Mouse (Mus musculus) adrenal gland, adult 2 months (tissue): Measurements from ENCODE around the gene Tcf7l2. TPM values are rescaled to one million over a fixed set of nuclear protein-coding genes. Genes with fewer than 3 reads are reported as not detected.
A peak's percentile ranks its signal among the peaks of the same experiment; 100 is the strongest.

Source experiments
- DNase-seq: peaks from one replicate; pipeline ENCODE4 v3.0.0; 2021
- polyA plus RNA-seq: library from polyadenylated mRNA; depleted of rRNA; stranded (reverse); fragments of >200 nt; gene quantifications from 2 replicates; pipeline ENCODE4 v1.2.3, GENCODE M21; 2012
- total RNA-seq, 2 experiments: library from RNA; stranded (reverse); gene quantifications; 2 replicates each; pipeline ENCODE4 v1.2.3; 2021

The Tcf7l2 gene
- total and polyA plus RNA-seq, 3 experiments = 19.0 to 24.2 (median 22.6) TPM

- no peak for DNase-seq
Observed at GRCm38 (mm10) chr19:55729376-55729775, 12.2 kb upstream of the Tcf7l2 start.

GRCm38 (mm10) chr19:55732499-55732898 lies 9.1 kb upstream of the Tcf7l2 start:
- no peak for DNase-seq

GRCm38 (mm10) chr19:55732994-55733393 lies 8.6 kb upstream of the Tcf7l2 start:
- DNase-seq = peak; percentile 23

- DNase-seq = no peak
Observed at GRCm38 (mm10) chr19:55736016-55736415, 5.6 kb upstream of the Tcf7l2 start.

DNA sequence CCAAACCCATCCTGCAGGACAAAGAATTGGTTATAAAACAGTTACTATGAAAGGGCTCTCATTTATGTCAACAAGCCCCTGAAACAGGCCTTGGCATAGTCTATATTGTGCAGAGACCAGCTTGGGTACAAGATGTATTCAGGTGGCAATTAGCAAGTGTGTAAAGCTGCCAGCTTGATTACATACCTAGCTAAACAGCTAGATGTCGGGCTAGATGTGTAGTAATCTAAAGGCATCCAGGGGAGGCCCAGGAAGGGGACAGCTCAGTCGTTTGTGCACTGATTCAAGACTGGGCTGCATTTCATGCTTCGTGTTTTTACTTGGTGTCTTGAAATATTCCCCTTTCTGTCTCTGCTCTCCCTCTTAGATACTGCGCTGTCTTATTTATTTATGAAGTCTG lies 1.9 kb upstream of the Tcf7l2 start:
- no peak for DNase-seq

- DNase-seq = no peak
Observed at GRCm38 (mm10) chr19:55740753-55741438, 724 bp upstream of the Tcf7l2 start.

GRCm38 (mm10) chr19:55742386-55743000 lies 873 bp downstream of the Tcf7l2 start:
- DNase-seq = peak; percentile 79

DNA sequence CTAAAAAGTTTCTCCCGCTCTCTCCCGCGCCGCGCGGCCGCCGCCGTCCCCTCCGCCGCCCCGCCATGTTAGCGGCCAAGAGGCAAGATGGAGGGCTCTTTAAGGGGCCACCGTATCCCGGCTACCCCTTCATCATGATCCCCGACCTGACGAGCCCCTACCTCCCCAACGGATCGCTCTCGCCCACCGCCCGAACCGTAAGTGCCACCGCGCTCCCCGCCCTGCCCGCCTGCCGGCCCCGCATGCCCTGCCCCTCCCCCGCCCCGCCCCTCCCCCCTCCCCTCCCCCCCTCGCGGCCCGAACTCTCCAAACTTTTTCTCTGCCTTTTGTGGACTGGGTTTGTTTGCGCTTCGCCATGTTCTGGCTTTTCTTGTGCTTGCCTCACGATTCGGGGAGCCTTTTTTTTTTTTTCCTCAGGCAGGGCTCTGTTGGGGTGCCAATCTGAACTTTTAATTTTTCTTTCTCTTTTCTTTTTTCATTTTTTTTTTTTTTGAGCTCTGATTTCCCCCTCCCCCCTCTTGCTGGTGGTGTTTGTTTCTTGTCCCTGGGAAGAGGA lies 1.5 kb downstream of the Tcf7l2 start:
- peak; percentile 77 for DNase-seq

GRCm38 (mm10) chr19:55743557-55744441 lies 2.2 kb downstream of the Tcf7l2 start:
- peak; percentile 83 for DNase-seq

DNA sequence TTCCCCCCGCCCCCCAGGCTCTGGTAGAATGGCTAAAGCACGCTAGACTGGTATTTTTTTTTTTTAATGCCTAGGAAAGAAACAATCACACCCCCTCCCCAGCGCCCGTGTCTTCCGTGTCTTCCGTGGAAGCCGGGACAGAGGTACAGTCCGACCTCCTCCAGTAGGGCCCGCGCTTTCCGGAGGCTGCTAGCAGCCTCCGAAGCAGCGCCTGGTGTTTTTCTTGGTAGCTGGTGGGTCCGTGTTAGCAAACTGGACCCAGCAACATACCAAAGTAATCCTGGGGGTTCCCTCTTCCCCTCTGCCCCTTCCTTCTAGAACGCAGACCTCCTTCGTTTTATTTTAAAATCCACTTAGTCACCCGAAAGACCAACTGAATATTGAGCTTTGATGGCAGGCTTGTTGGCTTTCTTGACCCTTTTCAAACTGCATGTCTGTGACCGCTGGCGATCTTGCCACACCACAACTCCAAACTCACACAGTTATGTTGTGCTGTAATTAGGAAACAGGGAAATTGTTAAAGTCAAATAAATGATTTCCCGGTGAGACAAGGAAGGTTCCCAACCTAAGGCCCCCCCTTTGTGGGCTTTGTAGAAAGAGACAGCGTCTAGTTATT lies 3.1 kb downstream of the Tcf7l2 start:
- DNase-seq = peak; percentile 30

DNA sequence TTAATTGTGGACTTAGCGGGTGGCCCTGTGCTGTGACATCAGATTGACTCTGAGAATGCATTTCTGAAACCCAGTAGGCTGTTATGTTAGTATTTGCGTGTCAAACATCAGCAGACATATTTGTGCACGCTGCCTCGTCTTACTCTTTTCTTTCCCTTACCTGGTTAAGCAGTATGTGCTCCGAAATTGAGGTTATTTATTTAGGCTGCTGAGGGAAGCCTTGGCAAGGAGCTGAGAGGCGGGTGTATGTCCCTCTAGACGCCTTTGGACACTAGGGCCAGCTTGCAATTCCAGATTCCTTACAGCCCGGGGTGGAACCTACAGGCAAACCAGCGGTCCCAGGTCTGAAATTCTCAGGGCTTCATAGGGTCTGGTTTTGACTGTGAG lies 3.6 kb downstream of the Tcf7l2 start:
- DNase-seq = no peak

DNA sequence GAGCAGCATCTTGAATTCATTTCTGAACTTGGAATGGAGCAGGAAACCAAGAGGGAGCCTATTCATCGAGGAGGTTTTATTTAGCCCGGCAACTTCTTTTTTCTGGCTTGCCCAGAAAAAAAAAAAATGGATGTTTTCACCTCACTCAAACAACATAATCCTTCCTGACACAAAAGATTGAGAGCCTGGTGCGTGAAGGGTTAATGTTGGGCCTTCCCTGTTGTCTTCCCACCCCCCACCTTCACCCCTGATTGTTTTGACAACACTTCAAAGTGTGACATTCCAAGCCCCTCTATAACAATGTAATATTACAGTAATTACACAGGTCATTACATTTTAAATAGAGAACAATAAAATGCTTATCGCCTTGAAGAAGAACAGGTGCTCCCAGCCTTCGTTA lies 4.6 kb downstream of the Tcf7l2 start:
- DNase-seq = no peak

DNA sequence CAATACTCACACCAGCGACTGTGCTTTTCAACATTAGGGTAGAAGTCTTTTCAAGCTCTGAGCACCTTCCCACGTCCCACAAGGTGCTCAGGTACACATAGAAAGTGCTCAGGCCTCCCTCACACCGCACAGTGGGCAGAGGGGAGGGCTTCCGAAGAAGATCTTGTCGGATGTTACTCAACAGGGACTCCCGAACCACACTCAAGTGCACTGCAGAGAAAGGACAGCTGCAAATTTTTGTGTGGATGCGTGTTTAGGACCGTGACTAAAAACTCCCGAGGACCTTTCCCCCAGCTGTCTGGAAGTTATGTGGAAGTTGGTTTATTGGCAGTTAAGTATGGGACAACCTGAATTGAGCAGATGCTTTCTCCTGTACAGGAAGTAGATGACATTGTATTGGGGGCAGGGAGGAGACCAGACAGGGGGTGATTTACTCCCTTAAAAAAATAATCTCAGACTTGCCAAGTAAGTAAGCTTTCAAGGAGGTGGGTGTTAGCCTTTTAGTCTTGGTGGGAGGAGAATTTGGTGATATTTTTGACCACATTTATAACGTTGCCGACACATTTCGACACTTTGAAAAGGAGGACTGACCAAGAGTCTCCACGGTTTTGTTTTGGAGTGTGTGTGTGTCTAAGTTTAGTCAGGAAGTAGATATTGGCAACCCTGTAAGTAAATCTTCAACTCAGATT lies 5.8 kb downstream of the Tcf7l2 start:
- DNase-seq = no peak

DNA sequence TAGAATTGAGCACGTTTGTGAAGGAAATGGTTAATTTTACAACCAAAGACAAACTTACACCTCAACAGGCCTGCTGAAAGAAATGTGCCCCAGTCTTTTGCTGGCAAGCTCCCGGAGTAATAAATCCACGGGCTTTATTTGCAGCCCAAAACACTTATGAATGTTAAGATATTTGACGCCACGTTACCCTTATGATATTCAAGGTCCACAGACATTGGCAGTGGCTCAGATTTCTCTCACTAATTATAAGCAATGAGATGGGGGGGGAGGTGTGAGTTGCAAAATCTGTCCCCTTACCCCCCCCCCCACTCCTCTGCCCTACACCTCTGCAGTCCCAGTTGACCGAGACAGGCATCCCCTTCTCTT lies 6.3 kb downstream of the Tcf7l2 start:
- no peak for DNase-seq

DNA sequence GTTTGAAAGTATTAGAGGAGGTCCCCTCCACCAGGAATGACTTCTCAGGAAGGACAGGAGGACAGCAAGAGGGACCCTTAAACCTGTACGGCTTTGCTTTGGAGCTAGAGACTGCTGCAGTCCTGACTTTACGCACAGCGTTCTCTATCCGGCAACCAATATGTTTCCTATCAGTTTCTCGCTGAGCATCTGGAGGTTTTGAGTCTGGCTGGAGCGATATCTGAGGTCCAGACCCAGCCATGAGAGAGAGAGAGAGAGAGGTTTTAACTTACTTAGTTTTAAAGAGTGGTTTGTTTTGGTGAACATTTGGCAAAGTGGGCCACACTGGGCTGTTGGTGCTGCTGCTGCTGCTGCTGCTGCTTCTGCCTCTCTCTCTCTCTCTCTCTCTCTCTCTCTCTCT lies 7.2 kb downstream of the Tcf7l2 start:
- DNase-seq = no peak

GRCm38 (mm10) chr19:55749532-55749931 lies 7.9 kb downstream of the Tcf7l2 start:
- DNase-seq = no peak

DNA sequence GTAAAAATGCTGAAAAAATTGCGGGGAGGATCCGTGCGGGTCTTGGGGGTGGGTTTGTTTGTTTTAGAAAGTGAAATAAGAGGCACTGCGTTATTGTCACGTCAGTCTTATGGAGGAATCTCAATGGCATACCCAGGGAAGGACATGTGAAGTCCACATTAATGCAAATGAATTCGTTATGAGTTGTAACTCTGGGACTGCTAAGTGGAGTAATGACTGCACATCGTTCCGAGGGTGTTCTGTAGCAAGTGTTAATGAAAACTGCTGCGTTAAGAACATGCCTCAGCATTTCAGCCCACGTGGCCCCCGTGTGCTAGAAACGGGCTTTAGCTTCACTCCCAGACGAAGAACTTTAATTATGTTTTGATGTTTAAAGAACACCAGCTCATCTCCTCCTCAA lies 8.4 kb downstream of the Tcf7l2 start:
- DNase-seq = no peak

DNA sequence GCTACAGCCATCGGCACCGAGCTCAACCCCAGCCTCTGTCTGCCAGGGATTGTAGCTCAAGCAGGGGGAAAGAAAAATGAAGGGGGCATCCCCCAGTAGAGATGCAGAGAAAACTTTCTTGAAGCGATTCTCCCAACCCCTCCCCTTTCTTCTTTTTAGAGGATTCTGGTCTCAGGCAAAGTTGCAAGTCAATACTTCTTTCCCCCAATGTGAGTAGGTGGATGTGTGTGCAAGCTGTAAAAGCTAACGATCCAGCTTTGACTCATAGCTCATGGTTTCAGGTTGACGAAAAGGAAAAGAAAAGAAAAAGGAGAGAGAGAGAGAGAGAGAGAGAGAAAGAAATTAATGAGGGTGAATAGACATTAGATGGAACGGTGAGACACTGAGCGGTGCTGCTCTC lies 8.8 kb downstream of the Tcf7l2 start:
- no peak for DNase-seq

DNA sequence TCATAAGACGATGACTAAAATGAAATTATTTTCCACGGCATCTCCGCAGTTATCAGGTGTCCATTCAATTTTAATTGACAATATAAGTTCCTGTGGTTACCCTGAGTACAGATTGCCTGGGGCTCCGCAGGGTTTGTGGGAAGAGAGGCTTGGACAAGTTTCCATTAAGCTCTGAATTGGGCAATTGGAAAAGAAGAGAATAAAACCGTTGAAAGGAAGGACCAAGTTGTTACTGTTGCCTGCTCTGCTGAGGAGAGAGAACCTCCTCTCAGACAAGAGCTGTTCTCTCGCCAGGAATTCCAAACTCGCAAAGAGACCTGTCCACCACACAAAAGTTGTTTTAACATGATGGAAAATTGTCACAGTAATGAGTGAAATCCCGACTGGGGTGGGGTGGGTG lies 11.2 kb downstream of the Tcf7l2 start:
- no peak for DNase-seq

- no peak for DNase-seq
Observed at GRCm38 (mm10) chr19:55754303-55754702, 12.7 kb downstream of the Tcf7l2 start.

DNA sequence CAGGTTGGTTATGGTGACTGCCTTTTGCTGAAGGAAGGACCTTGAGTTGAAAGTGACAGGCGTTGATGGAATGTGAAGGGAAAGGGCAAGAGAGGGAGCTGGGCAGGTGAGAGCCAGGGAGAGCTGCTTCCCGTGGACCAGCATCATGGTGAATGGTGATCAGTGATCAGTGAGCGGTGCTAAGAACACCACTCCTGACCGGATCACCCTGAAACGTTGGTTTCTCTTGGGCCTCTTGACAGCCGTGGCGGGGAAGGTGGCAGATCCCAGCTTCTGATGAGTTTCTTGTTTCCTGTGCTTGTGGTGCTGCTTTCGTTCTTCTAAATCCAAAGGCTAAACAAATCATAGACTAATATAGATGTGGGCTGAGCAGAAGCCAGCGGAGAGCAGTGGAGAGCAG lies 13.8 kb downstream of the Tcf7l2 start:
- DNase-seq = no peak

DNA sequence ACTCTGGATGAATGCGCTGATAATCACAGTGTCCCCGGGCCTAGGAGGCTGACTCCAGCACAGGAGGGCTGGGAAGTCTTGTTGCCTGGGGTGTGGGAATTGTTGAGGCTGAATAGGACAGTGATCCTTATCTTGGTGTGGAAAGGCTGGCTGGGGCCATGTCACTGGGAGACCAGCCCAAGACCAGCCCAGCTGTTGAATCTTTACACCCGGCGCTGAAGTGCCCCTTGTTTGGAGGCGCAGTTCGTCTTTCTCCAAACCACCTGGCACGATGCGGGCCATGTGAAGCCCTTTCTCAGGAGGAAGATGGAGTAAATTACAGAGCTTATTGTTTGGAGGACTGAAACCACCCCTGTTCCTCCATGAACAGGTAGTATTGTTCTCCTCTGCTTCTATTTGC lies 15.1 kb downstream of the Tcf7l2 start:
- no peak for DNase-seq
